Mouse (Mus musculus): ENCODE data around the gene Gng12.

- TF ChIP-seq ZC3H11A (IDR thresholded peaks at IDR 0.05; ENCODE audit: borderline replicate concordance, low read depth, low read length) (no peak), CHD2 (IDR thresholded peaks at IDR 0.05; ENCODE audit: low read depth, low read length) (no peak), ZNF384 (IDR thresholded peaks at IDR 0.05; ENCODE audit: low read depth, low read length) (no peak)
Measured at GRCm38 (mm10) chr6:66981864-66982263, 85.7 kb downstream of the Gng12 start.

Measured in ES-E14 (cell line).